Mouse (Mus musculus) granulocyte monocyte progenitor cell, adult 5-6 weeks (primary cell): ENCODE measurements at regions not wholly inside any gene's neighbourhood (a gene's known extent, or its start where the extent isn't known, plus 50 kb on each side); places are given as distances from the start of the nearest gene placed in this dataset.

Experiments used
- ATAC-seq: replicated peaks from 2 replicates; pipeline ENCODE4 v1.8.0; 2016; ENCODE audit warnings: mild to moderate bottlenecking, moderate TSS enrichment, inconsistent platforms; ENCODE audit not compliant: poor library complexity, severe bottlenecking

GRCm38 (mm10) chr2:117018917-117019538, 102.1 kb upstream of the Spred1 start:
- peak; percentile 99 for ATAC-seq

DNA sequence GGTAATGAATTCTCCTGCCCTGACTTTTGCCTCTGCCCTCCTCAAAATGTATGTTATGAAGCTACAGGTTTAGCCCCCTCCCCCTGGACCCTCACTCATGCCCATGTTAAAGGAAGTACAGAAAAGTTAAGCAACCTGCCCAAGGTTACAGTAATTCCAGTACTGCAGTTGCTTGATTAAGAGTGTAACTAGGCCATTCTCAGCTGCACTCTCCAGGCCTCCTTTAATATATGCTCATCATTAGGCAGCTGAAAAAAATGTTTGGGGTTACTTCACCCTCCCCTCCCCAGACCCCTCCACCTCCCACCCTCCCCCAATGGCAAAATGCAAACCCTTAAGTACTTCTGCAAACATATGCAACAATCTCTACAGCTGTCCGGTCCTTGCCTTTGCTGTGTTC, 101.6 kb upstream of the Spred1 start:
- ATAC-seq = peak; percentile 41

- no peak for ATAC-seq
These were observed 99.4 kb upstream of the Spred1 start for GRCm38 (mm10) chr2:117021787-117022186.

GRCm38 (mm10) chr2:117023436-117023835, 97.7 kb upstream of the Spred1 start:
- no peak for ATAC-seq

DNA sequence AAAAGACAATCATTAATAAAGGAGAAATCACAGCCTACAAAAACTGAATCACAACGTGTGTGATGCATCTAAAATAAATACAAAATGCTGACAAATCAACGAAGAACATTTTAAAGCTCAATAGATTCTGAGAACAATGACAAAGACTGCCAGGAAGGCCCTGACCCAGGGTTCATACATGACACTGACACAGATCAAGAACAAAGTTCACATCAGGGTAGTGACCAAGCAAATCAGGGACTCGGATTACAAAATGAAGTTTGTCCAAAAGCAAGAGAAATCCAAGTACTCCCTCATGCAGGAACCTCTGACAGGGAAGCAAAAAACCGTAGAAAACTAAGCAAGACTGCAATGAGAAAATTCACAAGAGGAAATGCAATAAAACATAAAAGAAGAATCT, 94.1 kb upstream of the Spred1 start:
- ATAC-seq = no peak

- ATAC-seq = no peak
These were observed 92.4 kb upstream of the Spred1 start for GRCm38 (mm10) chr2:117028771-117029170.

- no peak for ATAC-seq
These were observed 84.8 kb upstream of the Spred1 start for GRCm38 (mm10) chr2:117036197-117036872.

GRCm38 (mm10) chr2:117040211-117040610, 81.0 kb upstream of the Spred1 start:
- no peak for ATAC-seq

DNA sequence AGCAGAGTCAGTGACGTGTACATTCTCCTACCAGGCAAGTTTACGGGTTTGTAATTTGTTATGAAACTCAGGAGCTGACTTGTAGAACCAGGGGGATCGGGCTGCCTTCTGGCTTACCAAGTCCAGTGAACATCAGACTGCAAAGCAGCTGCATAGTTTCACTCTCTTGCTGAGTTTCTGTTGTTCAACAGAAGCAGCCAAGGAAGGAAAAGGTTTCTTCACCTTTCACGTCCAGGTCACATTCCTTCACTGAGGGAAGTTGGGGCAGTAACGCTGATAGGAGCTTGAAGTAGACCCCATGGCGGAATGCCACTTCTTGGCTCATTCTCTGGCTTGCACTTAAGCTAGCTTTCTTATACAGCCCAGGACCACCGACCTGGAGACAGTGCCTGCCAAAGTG, 77.3 kb upstream of the Spred1 start:
- ATAC-seq = no peak

GRCm38 (mm10) chr2:117048290-117048730, 72.9 kb upstream of the Spred1 start:
- no peak for ATAC-seq

- ATAC-seq = no peak
These were observed 71.1 kb upstream of the Spred1 start for GRCm38 (mm10) chr2:117050061-117050460.

GRCm38 (mm10) chr2:117064126-117064525, 57.0 kb upstream of the Spred1 start:
- no peak for ATAC-seq

DNA sequence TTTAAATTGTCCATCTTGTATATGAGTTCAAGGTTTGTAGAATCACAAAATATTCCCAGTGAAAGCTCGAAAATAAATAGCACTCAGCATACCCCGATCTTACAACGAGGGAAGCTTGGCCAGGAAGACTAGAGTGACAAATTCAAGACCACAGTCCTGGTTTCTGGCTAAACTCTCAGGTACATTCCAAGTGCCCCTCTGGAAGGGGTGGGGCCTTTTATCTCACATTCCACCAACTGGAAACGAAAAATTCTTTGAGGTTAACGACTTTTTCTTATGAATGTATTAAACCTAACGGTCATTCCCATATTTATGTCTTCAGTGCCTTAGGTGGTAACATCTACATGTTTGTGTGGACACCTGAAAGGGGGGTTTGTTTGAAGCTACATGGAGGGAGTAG, 50.8 kb upstream of the Spred1 start:
- no peak for ATAC-seq

GRCm38 (mm10) chr2:117071098-117071497, 50.1 kb upstream of the Spred1 start:
- ATAC-seq = no peak
